Mouse (Mus musculus): ENCODE results near the gene Slc16a11.

The Slc16a11 gene

DNA sequence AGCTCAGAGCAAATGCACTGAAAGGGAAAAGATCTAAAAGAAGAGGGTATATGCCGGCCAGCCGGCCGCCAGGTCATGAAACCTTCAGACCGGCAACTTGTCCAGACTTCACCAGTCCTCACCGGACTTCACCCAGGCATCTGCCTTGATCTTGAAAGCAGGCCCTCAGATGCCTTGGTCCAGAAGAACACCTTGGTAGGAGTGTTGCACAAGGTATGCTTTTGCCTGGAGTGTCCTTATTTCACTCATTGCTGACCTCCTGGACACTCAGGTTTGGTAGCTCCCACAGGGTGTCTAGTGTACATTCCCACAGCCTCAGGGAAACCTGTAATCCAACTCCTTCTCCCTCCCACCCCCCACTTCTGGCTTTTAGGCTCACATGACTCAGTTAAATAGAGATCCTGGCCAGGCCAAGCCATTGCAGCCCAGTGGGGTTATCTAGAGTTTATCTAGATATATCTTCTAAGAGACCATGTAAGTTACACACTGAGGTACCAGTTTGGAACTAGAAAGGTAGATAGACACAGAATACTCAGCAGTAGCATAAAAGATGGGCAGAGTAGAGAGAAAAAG is 12.4 kb upstream of the Slc16a11 start:
- DNase-seq (ENCODE audit: low spot score in 2 of 2) = no peak

DNA sequence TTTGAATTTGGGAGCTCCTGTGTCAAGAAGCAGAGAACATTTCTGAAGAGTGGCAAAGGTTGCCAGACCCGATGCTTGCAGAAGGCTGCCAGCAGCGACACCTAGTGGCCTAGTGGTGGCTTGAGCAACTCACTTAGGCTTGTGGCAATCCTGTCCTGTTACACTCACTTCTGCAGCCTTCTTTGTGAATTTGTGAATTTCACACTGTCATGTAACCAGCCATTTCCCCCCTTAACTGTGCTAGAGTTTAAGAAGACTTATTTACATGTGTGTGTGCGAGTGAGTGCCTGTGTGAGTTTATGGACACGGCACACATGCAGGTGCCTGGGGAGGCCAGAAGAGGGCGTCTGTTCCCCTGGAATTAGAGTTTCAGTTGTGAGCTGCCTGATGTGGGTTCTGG is 10.9 kb upstream of the Slc16a11 start:
- DNase-seq (ENCODE audit: low spot score in 2 of 2) = peak; percentile 72 to 86

DNA sequence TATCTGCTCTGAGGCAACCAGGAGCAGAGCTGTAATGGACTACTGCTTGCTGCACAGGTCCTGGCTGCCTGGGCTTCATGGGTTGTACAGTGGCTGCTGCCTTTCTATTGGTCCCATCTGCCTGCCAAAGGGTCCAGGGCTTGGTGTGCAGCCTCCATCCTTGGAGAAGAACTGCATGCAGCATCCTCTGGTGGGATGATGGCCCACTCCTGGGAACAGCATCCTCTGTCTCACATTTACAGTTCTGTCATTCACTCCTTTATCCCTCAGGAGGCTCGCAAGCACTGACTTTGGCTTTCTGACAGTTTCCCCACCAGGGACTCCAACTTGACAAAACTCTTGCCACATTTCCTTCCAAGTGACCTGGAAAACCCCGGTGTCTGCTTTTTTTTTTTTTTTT is 5.8 kb upstream of the Slc16a11 start:
- no peak for DNase-seq (ENCODE audit: low spot score in 2 of 2)

DNA sequence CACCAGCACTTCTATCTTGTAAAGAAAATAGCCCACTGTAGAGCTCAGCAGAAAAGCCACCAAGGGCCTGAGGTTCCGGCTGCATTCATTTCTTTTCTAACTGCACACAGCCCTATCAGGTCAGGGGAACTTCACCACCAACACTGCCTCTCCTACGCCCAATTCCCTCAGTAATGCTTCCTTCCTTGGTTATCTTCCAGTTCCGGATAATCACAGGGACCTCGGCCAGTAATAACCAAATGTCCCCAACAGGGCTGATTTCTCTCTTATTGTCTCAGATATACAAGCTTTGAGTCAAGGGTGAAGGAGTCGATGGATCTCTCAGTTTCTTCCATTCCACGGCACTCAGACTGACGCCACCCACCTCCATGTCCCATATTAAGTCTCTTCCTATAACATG is 5.3 kb upstream of the Slc16a11 start:
- no peak for DNase-seq (ENCODE audit: low spot score in 2 of 2)

DNA sequence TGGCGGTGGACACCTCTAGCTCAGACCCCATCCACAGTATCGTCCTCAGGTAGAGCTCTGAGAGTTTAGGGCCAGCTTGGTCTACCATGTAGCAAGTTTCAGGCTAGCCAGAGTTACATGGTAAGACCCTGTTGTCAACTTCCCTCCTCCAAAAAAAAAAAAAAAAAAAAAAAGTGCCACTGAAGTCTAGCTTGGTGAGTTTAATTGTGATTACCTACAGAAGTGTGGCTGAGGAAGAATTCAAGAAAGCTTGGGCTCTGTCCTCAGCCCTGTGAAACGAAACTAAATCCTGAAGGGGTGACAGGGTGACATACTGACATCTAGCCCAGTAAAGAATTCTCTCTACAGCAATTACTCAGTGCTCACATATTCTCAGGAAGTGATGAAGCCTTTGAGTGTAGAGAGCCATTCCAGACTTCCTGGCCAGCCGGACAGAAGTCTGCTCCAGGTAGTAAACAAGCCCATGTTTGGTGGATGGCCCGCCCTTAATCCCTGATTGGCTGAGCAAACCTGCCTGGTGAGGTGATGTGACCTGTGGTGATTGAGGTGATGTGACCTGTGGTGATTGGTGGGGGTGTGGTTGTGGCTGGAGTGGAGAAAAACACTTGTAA is 3.7 kb upstream of the Slc16a11 start:
- DNase-seq (ENCODE audit: low spot score in 2 of 2) = no peak

DNA sequence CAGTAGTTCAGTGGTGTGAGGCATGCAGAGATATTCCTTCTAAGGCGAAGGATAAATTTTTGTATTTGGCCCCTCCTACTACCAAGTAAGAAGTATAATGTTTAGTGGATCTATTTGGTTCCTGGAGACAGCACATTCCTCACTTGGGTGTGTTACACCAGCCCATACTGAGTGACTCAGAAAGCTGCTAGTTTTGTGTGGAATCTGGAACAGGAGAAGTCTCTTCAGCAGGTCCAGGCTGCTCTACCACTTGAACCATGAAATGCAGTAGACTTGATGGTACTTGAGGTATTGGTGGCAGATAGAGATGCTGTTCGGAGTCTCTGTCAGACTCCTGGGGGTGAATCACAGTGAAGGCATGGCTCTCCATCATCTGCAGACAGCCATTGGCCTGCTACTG is 1.9 kb upstream of the Slc16a11 start:
- DNase-seq (ENCODE audit: low spot score in 2 of 2) = no peak

DNA sequence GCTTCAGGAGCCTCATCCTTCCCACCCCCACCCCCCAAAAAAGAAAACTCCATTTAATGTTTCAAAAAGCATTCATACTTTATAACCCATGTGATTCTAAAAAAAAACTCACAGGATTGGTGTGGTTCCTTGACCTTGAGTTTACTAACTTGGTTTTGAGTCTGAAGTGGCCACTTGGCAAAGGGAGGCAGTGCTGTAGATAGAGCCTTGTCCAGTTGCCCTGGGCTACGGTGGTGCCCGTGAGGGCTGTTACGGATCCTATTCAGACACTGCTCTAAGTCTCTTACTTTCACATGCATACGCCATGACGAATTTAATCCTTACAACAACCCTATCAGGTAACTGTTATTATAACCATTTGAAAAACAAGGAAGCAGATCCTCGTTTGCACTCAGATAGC is 580 bp upstream of the Slc16a11 start:
- DNase-seq (ENCODE audit: low spot score in 2 of 2) = no peak

DNA sequence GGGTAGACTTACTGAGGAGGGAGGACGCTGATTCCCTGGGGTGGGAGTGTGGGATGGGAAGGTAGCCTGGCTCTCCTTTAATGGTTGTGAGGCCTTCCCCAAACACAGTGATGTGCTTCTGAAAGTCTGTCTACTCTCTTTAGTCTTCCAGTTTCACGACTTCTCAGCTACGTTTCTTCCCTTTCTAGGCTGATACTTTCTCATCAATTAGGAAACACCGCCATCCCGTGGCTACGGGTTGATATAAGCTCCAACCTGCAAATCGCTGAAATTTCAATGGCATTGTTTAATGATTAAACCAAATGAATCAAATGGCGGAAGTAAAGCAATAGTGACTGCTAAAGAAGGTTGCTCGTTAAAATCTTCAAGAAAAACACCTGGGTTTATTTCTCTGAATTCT is 344 bp downstream of the Slc16a11 start:
- peak in 1 of 2 experiments; percentile 73 for DNase-seq (ENCODE audit: low spot score in 2 of 2)

DNA sequence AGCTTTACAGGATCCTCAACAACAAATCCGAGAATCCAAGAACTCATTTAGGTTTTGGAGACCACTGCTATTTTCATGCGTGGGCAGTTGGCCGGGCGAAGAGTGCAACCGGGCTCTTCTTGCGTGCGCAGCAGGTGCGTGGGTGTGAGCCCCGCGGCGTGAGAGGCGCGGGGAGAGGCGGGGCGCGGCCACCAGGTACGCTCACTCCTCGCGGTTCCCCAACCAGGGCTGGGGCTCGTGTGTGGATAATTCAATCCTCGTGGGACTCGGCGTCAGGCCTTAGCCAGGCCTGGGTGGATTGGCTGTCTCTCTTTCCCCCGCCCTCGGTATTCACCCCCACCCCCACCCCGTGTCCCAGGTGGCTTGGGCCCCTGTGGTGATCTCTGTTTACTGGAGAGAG is 1.2 kb downstream of the Slc16a11 start:
- DNase-seq (ENCODE audit: low spot score in 2 of 2) = no peak

DNA sequence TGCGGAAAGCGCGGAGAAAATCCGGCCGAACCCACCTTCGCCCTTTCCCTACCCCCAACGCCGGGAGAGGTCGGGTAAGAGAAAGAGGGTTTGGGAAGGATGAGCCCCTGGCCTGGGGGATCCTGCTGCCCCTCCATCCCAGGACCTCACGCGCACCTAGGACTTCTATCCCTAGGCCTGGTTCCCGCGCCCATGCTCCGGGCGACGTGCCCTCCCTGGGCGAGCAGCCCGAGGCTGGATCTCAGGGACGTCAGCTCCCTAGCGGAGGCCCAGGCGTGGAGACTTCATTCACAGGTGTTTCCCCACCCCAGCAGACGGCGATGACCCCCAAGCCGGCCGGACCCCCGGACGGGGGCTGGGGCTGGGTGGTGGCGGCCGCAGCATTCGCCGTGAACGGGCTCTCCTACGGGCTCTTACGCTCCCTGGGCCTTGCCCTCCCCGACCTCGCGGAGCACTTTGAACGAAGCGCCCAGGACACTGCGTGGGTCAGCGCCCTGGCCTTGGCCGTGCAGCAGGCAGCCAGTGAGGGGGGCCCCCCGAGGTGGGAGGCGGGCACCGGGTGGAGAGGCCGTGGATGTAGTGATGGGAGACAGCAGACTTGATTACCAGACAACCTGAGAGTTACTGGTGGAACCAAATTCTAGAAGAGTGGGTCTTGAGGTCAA is 1.8 kb downstream of the Slc16a11 start:
- DNase-seq (ENCODE audit: low spot score in 2 of 2) = no peak

DNA sequence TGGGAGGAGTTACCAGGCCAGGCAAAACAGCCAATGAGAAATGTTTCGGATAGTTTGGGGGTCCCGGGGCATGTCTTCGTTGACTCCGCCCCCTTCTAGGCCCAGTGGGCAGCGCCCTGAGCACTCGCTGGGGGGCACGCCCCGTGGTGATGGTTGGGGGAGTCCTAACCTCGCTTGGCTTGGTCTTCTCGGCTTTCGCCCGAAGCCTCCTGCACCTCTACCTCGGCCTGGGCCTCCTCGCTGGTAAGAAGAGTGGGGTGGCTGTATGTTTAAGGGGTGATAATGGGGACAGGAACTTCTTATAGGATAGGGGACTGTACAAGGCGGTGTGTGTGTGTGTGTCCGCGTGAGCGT is 2.3 kb downstream of the Slc16a11 start:
- DNase-seq (ENCODE audit: low spot score in 2 of 2) = no peak

DNA sequence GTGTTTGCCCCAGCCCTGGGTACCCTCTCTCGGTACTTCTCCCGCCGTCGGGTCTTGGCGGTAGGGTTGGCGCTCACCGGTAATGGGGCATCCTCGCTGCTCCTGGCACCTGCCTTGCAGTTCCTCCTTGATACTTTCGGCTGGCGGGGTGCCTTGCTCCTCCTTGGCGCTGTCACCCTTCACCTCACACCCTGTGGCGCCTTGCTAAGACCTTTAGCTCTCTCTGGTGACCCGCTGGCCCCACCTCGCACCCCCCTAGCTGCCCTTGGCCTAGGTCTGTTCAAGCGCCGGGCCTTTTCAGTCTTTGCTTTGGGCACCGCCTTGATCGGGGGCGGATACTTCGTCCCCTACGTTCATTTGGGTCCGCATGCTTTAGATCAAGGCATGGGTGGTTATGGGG is 2.7 kb downstream of the Slc16a11 start:
- no peak for DNase-seq (ENCODE audit: low spot score in 2 of 2)

DNA sequence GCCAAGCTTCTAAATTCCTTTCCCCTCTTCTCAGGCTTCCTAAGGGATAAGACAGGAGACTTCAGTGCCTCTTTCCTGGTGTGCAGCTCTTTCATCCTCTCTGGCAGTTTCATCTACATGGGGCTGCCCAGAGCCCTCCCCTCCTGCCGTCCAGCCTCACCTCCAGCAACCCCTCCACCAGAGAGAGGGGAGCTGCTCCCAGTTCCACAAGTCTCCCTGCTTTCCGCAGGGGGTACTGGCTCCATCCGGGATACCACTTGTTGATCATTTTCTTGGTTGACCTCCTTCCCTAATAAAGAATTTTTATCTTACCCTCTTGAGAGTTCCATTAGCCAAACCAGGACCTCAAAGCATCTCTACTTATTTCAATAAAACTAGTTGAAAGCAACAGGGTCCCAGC is 3.6 kb downstream of the Slc16a11 start:
- DNase-seq (ENCODE audit: low spot score in 2 of 2) = no peak

DNA sequence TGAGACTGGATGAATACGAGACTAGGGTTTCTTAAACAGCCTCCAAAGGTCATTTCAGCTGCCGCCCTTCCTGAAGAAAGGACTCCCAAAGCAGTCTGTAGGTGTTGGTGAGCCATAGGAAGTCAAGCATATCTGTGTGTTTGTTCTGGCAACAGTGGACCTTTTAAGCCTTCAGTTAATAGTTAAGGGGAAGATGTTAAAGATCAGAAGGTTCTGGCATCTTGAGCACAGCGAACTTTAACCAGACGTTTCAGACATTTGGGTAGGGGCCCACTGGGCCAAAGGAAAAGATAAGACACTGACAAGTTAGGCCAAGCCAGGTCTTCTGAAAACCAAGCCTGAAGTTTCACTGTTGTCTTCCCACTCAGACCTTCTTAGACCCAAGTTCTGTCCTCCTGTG is 5.5 kb downstream of the Slc16a11 start:
- DNase-seq (ENCODE audit: low spot score in 2 of 2) = no peak

DNA sequence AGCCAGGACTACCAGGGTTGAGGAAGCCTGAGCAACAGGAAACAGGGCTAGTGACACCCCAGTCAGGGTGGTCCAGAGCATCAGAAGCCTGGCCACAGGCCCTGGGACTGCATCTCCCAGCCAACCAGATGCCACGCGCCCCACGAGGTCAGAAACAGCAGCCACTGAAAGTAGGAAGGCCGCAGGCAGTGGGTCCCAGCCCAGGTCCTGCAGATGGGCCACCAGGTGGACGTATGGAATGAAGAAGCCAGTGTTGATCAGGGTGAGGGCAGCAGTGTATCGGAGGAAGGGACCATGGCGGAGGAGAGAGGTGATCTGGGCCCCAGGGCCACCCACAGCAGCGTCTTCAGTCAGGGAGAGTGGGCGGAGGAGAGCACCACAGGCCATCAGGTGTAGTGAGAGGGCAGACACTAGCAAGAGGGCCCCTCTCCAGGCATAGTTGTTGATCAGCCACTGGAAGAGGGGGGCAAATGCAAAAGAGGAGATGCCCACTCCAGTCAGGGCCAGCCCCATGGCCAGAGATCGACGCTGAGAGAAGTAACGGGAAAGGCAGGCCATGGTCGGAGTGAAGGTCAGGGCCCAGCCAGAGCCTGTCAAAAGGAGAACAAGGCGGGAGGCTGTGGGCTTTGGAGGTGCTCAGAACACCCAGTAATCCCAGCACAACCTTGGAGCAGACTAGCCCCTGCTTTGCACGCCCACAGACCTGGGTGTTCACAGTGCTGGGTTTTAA is 6.4 kb downstream of the Slc16a11 start:
- no peak for DNase-seq (ENCODE audit: low spot score in 2 of 2)

DNA sequence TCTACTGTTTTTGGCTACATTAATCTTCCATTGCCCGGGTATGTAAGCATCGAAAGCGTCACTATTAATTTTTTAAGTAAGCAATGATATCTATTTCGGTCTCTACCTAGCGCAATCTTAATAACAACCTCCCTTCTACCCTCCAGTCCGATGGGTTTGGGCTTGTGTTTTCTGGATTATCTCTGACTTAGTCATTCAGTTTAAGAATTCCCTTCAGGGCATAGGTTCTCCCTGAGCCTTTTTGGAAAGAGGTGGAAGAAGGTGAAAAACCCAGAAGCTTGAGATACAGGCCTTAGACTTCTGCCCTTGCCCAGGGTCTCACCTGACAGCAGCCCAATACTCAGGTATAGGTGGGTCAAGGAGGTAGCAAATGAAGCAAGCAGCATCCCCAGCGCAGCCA is 7.3 kb downstream of the Slc16a11 start:
- no peak for DNase-seq (ENCODE audit: low spot score in 2 of 2)

DNA sequence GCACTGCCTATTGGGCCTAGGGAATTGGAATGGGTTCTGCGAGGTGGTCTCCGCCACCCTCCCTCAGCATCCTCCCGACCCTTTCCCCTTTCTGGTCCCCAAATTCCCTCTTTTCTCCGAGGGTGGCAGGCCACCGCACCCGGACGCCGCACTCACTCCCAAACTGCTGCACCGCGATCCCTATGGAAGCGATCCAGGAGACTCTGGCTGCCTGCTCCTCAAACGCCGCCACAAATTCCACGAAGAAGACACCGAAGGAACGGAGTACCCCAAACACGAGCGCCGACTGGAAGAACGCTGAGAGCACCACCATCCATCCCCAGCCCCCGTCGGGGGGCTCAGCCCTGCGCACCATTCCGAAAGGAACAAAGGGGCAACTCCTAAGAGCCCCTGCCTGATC is 7.8 kb downstream of the Slc16a11 start:
- no peak for DNase-seq (ENCODE audit: low spot score in 2 of 2)

DNA sequence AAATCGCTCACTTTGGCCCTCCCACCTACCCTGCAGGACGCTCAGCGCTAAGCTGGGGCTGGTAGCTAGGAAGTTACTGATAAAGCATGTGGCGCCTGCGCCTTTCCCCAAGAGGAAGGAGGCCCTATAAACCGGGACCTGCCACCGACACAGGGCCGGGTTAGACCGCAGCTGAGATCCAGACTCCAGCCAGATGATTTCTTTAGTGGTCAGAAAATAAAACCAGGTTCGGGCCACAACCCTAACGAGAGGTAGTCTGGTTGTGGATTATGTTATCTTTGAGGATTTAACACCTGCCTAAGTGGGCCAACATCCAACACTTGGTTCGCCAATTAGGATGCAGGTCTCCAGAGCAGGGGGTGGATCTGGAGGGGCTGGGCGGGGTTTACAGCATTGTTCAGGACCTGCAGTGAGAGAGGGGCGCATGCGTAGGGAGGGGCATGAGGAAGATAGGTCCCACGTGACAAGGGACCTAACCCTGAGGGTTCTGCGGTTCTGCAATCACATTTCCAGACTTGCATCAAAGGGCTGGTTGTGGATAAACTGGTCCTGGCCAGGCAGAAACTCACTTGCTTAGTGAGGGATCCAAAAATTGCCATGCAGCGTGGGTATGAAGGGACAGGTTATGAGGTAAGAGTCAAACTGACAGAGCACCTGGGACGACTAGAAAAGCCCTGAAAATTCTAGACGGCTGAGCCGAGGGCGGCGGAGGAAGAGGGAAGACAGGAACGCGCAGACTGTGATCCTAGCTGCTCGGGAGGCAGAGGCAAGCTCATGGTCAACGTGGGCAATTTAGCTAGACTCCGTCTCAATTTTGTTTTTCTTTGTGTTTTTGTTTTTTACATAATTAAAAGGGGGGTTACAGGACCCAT is 8.4 kb downstream of the Slc16a11 start, which contains the start of gene Slc16a13:
Gene Slc16a13, minus strand, starts transcription at position 334 of the 872 bp plus-strand sequence.
- DNase-seq (ENCODE audit: low spot score in 2 of 2) = peak; percentile 84 to 92

DNA sequence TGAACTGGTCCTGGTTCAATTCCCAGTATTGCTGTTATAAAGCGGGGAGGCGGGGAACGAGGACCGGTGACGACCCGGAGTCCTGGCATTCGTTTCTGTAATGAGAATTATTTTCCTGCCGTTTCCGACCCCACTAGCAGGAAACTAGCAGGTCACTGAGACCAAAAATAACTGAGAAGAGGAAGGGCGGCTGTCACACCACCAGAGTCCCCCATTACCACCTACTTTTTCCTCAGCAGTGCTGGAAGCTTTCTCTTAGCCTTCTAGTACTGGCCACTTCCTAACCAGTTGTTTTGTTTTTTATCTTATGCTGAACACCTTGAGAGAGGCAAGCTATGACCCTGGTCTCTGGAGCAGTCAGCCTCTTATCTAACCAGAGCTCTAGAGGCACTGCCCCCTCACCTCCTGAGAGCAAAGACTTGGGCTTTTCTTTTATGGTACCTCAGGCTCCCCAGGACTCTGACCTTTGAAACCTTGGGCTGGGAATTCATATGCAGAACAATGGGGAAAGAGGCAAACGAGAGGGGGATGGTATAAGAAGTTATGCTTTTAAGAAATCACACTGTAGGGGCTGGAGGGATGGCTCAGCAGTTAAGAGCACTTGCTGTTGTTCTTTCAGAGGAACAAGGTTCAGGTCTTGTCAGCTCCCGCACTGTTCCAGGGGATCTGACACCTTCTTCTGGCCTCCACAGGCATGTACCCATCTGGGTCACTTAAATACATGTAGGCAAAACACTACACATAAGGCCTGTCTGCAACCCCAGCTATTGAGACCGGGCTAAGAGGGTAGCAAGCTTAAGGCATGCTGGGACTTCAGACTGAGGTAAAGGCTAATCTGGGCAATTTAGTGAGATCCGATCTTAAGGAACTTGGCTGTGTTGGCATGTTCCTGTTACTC is 9.3 kb downstream of the Slc16a11 start:
- DNase-seq (ENCODE audit: low spot score in 2 of 2) = no peak

DNA sequence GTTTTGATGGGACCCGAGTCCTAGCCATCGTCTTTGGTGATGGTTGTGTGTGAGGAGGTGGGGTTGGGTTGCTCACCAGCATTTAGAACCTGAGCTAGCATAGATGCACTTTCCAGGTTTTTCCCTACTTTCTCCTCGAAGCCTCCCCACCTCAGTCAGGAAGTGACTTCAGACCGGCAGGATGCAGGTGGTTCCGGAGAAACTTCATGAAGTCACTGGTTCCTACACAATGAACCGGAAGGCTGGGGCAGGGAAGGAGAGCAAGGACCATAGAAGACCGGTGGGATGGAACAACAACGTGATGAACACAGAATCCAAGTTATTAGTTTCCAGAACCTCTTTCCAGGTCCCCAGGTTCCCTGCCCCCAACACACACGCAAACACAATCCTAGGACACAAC is 11.2 kb downstream of the Slc16a11 start:
- DNase-seq (ENCODE audit: low spot score in 2 of 2) = no peak
